In genomic region chr6:29177901-29178879, GRCm38 (mm10) we compare ENCODE assay signal across 7 mouse cellular contexts. TPM values are rescaled to one million over a fixed set of nuclear protein-coding genes. Genes with fewer than 3 reads are reported as not detected.
DNase-seq lines count a peak whose midpoint lies in the region; ATAC-seq and TF ChIP-seq lines count a peak whose summit lies in the region.

No protein-coding gene starts in this region.

- peak overlapping the region; percentile 55 for H3K4me3 ChIP-seq in lung, embryonic 15.5 days
- H3K4me3 ChIP-seq in embryonic facial prominence, embryonic 13.5 days = peak overlapping the region; percentile 50
- peak overlapping the region; percentile 61 for H3K4me3 ChIP-seq in intestine, embryonic 15.5 days (replicated peaks)
- peak overlapping the region; percentile 58 for H3K4me3 ChIP-seq in olfactory bulb, adult 2 months (ENCODE audit: insufficient read depth, low read depth, low read length)

- peaks cover 9% of the 10 kb centered on the region; the same call in 1 of the 2 replicates for H3K4me1 ChIP-seq in lung, embryonic 15.5 days
- peaks cover 8% of the 10 kb centered on the region for H3K4me1 ChIP-seq in embryonic facial prominence, embryonic 13.5 days
- no peaks in the 10 kb centered on the region for H3K4me1 ChIP-seq in intestine, embryonic 15.5 days (replicated peaks)
- H3K4me1 ChIP-seq in olfactory bulb, adult 2 months (ENCODE audit: control insufficient read depth, insufficient read depth, low read length) = peaks cover 13% of the 10 kb centered on the region

- no peak for TF ChIP-seq POLR2A in olfactory bulb, adult 2 months (IDR thresholded peaks at IDR 0.05; ENCODE audit: insufficient read depth, low read depth, low read length)

- no peaks in the 10 kb centered on the region for H3K36me3 ChIP-seq in lung, embryonic 15.5 days
- H3K36me3 ChIP-seq in embryonic facial prominence, embryonic 13.5 days = no peaks in the 10 kb centered on the region
- H3K36me3 ChIP-seq in intestine, embryonic 15.5 days = no peaks in the 10 kb centered on the region

- H3K27ac ChIP-seq in lung, embryonic 15.5 days = no peak overlapping the region
- no peak overlapping the region for H3K27ac ChIP-seq in embryonic facial prominence, embryonic 13.5 days
- H3K27ac ChIP-seq in intestine, embryonic 15.5 days = no peak overlapping the region
- peak overlapping the region; percentile 47 for H3K27ac ChIP-seq in olfactory bulb, adult 2 months (ENCODE audit: insufficient read depth, low read depth, low read length)

- peak; percentile 44; the same call in 1 of the 2 replicates for ATAC-seq in lung, embryonic 15.5 days (ENCODE audit: borderline replicate concordance, extremely low read depth, low FRiP score, low TSS enrichment)
- ATAC-seq in embryonic facial prominence, embryonic 13.5 days (ENCODE audit: insufficient number of reproducible peaks, insufficient read depth, low FRiP score, low TSS enrichment, low read depth) = peak; percentile 44; the same call in 1 of the 2 replicates
- peak; percentile 40 for ATAC-seq in intestine, embryonic 15.5 days

- WGBS in lung, embryonic 15.5 days = 25% methylated on average over 16 of the region's 17 CpGs
- WGBS in embryonic facial prominence, embryonic 13.5 days = 17% methylated on average over 16 of the region's 17 CpGs
- WGBS in intestine, embryonic 15.5 days = 31% methylated on average over 17 of the region's 17 CpGs
- WGBS in olfactory bulb, adult 2 months = 33% methylated on average over 17 of the region's 17 CpGs

- no peak overlapping the region for H3K9ac ChIP-seq in lung, embryonic 15.5 days
- peak overlapping the region; percentile 77 for H3K9ac ChIP-seq in embryonic facial prominence, embryonic 13.5 days
- no peak overlapping the region for H3K9ac ChIP-seq in intestine, embryonic 15.5 days

- H3K4me2 ChIP-seq in lung, embryonic 15.5 days = peak overlapping the region; percentile 99
- H3K4me2 ChIP-seq in embryonic facial prominence, embryonic 13.5 days = peak overlapping the region; percentile 94
- peak overlapping the region; percentile 97 for H3K4me2 ChIP-seq in intestine, embryonic 15.5 days (replicated peaks)

- no peak for DNase-seq in lung, postnatal 36 days
- no peak for DNase-seq in layer of hippocampus, postnatal 36 days
- DNase-seq in right cerebral cortex, postnatal 4 days = no peak

- no peak for TF ChIP-seq CTCF in olfactory bulb, adult 2 months (IDR thresholded peaks at IDR 0.05; ENCODE audit: insufficient read depth, low read depth, low read length)

- H3K27me3 ChIP-seq in lung, embryonic 15.5 days = peaks cover 83% of the 10 kb centered on the region
- peaks cover 77% of the 10 kb centered on the region for H3K27me3 ChIP-seq in embryonic facial prominence, embryonic 13.5 days
- H3K27me3 ChIP-seq in intestine, embryonic 15.5 days (replicated peaks) = peaks cover 36% of the 10 kb centered on the region

- H3K9me3 ChIP-seq in lung, embryonic 15.5 days = no peaks in the 10 kb centered on the region
- H3K9me3 ChIP-seq in embryonic facial prominence, embryonic 13.5 days = no peaks in the 10 kb centered on the region
- no peaks in the 10 kb centered on the region for H3K9me3 ChIP-seq in intestine, embryonic 15.5 days

RNA-seq across cellular contexts. Expression of gene Prrt4, which starts 1.2 kb away (rescaled TPM):
- polyA plus RNA-seq in lung, embryonic 15.5 days (2015; fragmentation: Nextera tagmentation; extraction: Ambion mirVana) = 0.78 and 0.87 TPM in 2 replicates
- 1.2 and 1.3 TPM in 2 replicates for polyA plus RNA-seq in embryonic facial prominence, embryonic 13.5 days (2015; fragmentation: Nextera tagmentation; extraction: Ambion mirVana)
- polyA plus RNA-seq in intestine, embryonic 15.5 days (2015; fragmentation: Nextera tagmentation; extraction: Ambion mirVana) = 0.40 and 0.50 TPM in 2 replicates
- polyA plus RNA-seq in olfactory bulb, adult 2 months (2012; ENCODE audit: insufficient read depth, insufficient read length, low replicate concordance, missing spikeins) = not detected in 2 replicates
- total RNA-seq in layer of hippocampus, postnatal 36 days (2021) = 1 to 10 TPM; 2.0 to 2.1 TPM

RNA-seq across cellular contexts. Expression of gene Rbm28, which starts 13.4 kb away (rescaled TPM):
- 32.8 and 35.0 TPM in 2 replicates for polyA plus RNA-seq in lung, embryonic 15.5 days (2015; fragmentation: Nextera tagmentation; extraction: Ambion mirVana)
- polyA plus RNA-seq in embryonic facial prominence, embryonic 13.5 days (2015; fragmentation: Nextera tagmentation; extraction: Ambion mirVana) = 47.4 and 50.6 TPM in 2 replicates
- 24.9 and 28.4 TPM in 2 replicates for polyA plus RNA-seq in intestine, embryonic 15.5 days (2015; fragmentation: Nextera tagmentation; extraction: Ambion mirVana)
- not detected in 2 replicates for polyA plus RNA-seq in olfactory bulb, adult 2 months (2012; ENCODE audit: insufficient read depth, insufficient read length, low replicate concordance, missing spikeins)
- total RNA-seq in layer of hippocampus, postnatal 36 days (2021) = 10 to 100 TPM; 46.1 to 53.8 TPM

RNA-seq across cellular contexts. Expression of gene Impdh1, which starts 38.0 kb away (rescaled TPM):
- polyA plus RNA-seq in lung, embryonic 15.5 days (2015; fragmentation: Nextera tagmentation; extraction: Ambion mirVana) = 48.0 and 51.8 TPM in 2 replicates
- polyA plus RNA-seq in embryonic facial prominence, embryonic 13.5 days (2015; fragmentation: Nextera tagmentation; extraction: Ambion mirVana) = 39.1 and 39.5 TPM in 2 replicates
- polyA plus RNA-seq in intestine, embryonic 15.5 days (2015; fragmentation: Nextera tagmentation; extraction: Ambion mirVana) = 44.7 and 44.8 TPM in 2 replicates
- not detected in 2 replicates for polyA plus RNA-seq in olfactory bulb, adult 2 months (2012; ENCODE audit: insufficient read depth, insufficient read length, low replicate concordance, missing spikeins)
- total RNA-seq in layer of hippocampus, postnatal 36 days (2021) = 10 to 100 TPM; 40.9 to 41.8 TPM
